Mouse (Mus musculus): ENCODE results near the gene Pigr. TPM values are rescaled to one million over a fixed set of nuclear protein-coding genes. Genes with fewer than 3 reads are reported as not detected.

The Pigr gene
- polyA plus RNA-seq, 1 experiment: 0.01 TPM

GRCm38 (mm10) chr1:130821911-130822625 lies 4.4 kb upstream of the Pigr start:
- Histone ChIP-seq H3K36me3 (ENCODE audit: control insufficient read depth) (no peaks in the 10 kb centered on the region), H3K4me1 (ENCODE audit: control insufficient read depth) (no peaks in the 10 kb centered on the region), H3K4me3 (replicated peaks) (no peak overlapping the region), H3K9me3 (ENCODE audit: control insufficient read depth, low read length) (no peaks in the 10 kb centered on the region), H3K27me3 (ENCODE audit: control insufficient read depth) (no peaks in the 10 kb centered on the region)
- TF ChIP-seq TAL1 (IDR thresholded peaks at IDR 0.05; ENCODE audit: low read length) (no peak), GATA1 (IDR thresholded peaks at IDR 0.05; ENCODE audit: low read length) (no peak)

- TF ChIP-seq TAL1 (IDR thresholded peaks at IDR 0.05; ENCODE audit: low read length): no peak
- TF ChIP-seq GATA1 (IDR thresholded peaks at IDR 0.05; ENCODE audit: low read length): no peak
- no peak overlapping the region for H3K4me3 ChIP-seq (replicated peaks)
- no peaks in the 10 kb centered on the region for H3K27me3 ChIP-seq (ENCODE audit: control insufficient read depth)
- H3K4me1 ChIP-seq (ENCODE audit: control insufficient read depth): peaks cover 2% of the 10 kb centered on the region
- no peaks in the 10 kb centered on the region for H3K9me3 ChIP-seq (ENCODE audit: control insufficient read depth, low read length)
- no peaks in the 10 kb centered on the region for H3K36me3 ChIP-seq (ENCODE audit: control insufficient read depth)
Observed at GRCm38 (mm10) chr1:130828656-130829055, 2.2 kb downstream of the Pigr start.

GRCm38 (mm10) chr1:130829906-130830830 lies 3.7 kb downstream of the Pigr start:
- Histone ChIP-seq H3K27me3 (ENCODE audit: control insufficient read depth) (no peaks in the 10 kb centered on the region), H3K4me1 (ENCODE audit: control insufficient read depth) (peaks cover 2% of the 10 kb centered on the region), H3K4me3 (replicated peaks) (no peak overlapping the region), H3K9me3 (ENCODE audit: control insufficient read depth, low read length) (no peaks in the 10 kb centered on the region), H3K36me3 (ENCODE audit: control insufficient read depth) (no peaks in the 10 kb centered on the region)
- TF ChIP-seq GATA1 (IDR thresholded peaks at IDR 0.05; ENCODE audit: low read length) (no peak), TAL1 (IDR thresholded peaks at IDR 0.05; ENCODE audit: low read length) (no peak)

GRCm38 (mm10) chr1:130832230-130833149 lies 6.0 kb downstream of the Pigr start:
- Histone ChIP-seq H3K27me3 (ENCODE audit: control insufficient read depth) (no peaks in the 10 kb centered on the region), H3K9me3 (ENCODE audit: control insufficient read depth, low read length) (no peaks in the 10 kb centered on the region), H3K4me1 (ENCODE audit: control insufficient read depth) (peaks cover 2% of the 10 kb centered on the region), H3K36me3 (ENCODE audit: control insufficient read depth) (no peaks in the 10 kb centered on the region), H3K4me3 (replicated peaks) (no peak overlapping the region)
- no peak for TF ChIP-seq GATA1 (IDR thresholded peaks at IDR 0.05; ENCODE audit: low read length)
- no peak for TF ChIP-seq TAL1 (IDR thresholded peaks at IDR 0.05; ENCODE audit: low read length)

GRCm38 (mm10) chr1:130835161-130835936 lies 8.9 kb downstream of the Pigr start:
- TF ChIP-seq TAL1 (IDR thresholded peaks at IDR 0.05; ENCODE audit: low read length): no peak
- TF ChIP-seq GATA1 (IDR thresholded peaks at IDR 0.05; ENCODE audit: low read length): no peak
- Histone ChIP-seq H3K9me3 (ENCODE audit: control insufficient read depth, low read length) (no peaks in the 10 kb centered on the region), H3K27me3 (ENCODE audit: control insufficient read depth) (no peaks in the 10 kb centered on the region), H3K4me1 (ENCODE audit: control insufficient read depth) (no peaks in the 10 kb centered on the region), H3K36me3 (ENCODE audit: control insufficient read depth) (no peaks in the 10 kb centered on the region), H3K4me3 (replicated peaks) (no peak overlapping the region)

- no peaks in the 10 kb centered on the region for H3K4me1 ChIP-seq (ENCODE audit: control insufficient read depth)
- no peaks in the 10 kb centered on the region for H3K36me3 ChIP-seq (ENCODE audit: control insufficient read depth)
- no peaks in the 10 kb centered on the region for H3K9me3 ChIP-seq (ENCODE audit: control insufficient read depth, low read length)
- H3K4me3 ChIP-seq (replicated peaks): no peak overlapping the region
- no peak for TF ChIP-seq GATA1 (IDR thresholded peaks at IDR 0.05; ENCODE audit: low read length)
- no peaks in the 10 kb centered on the region for H3K27me3 ChIP-seq (ENCODE audit: control insufficient read depth)
Observed at GRCm38 (mm10) chr1:130838288-130838687, 11.8 kb downstream of the Pigr start.

- TF ChIP-seq TAL1 (IDR thresholded peaks at IDR 0.05; ENCODE audit: low read length): no peak
- H3K36me3 ChIP-seq (ENCODE audit: control insufficient read depth): no peaks in the 10 kb centered on the region
- no peaks in the 10 kb centered on the region for H3K27me3 ChIP-seq (ENCODE audit: control insufficient read depth)
- H3K4me1 ChIP-seq (ENCODE audit: control insufficient read depth): no peaks in the 10 kb centered on the region
- no peaks in the 10 kb centered on the region for H3K9me3 ChIP-seq (ENCODE audit: control insufficient read depth, low read length)
- H3K4me3 ChIP-seq (replicated peaks): no peak overlapping the region
Observed at GRCm38 (mm10) chr1:130840599-130841379, 14.3 kb downstream of the Pigr start.

GRCm38 (mm10) chr1:130841621-130842020 lies 15.1 kb downstream of the Pigr start:
- no peaks in the 10 kb centered on the region for H3K9me3 ChIP-seq (ENCODE audit: control insufficient read depth, low read length)
- no peaks in the 10 kb centered on the region for H3K36me3 ChIP-seq (ENCODE audit: control insufficient read depth)
- no peak overlapping the region for H3K4me3 ChIP-seq (replicated peaks)
- H3K27me3 ChIP-seq (ENCODE audit: control insufficient read depth): no peaks in the 10 kb centered on the region
- no peak for TF ChIP-seq GATA1 (IDR thresholded peaks at IDR 0.05; ENCODE audit: low read length)
- TF ChIP-seq TAL1 (IDR thresholded peaks at IDR 0.05; ENCODE audit: low read length): no peak
- no peaks in the 10 kb centered on the region for H3K4me1 ChIP-seq (ENCODE audit: control insufficient read depth)

All from erythroblast, embryonic 14.5 days (primary cell).